Mouse (Mus musculus) testis, adult 2 months (tissue): ENCODE data around the gene Zfp804a. TPM values are rescaled to one million over a fixed set of nuclear protein-coding genes. Genes with fewer than 3 reads are reported as not detected.

Source experiments
- H3K27ac ChIP-seq: fragments of 200-500 bp; 2 replicates; pipeline ENCODE4 v1.5.1; 2012; ENCODE audit warnings: low read depth, low read length; ENCODE audit not compliant: control insufficient read depth, insufficient read depth
- H3K27me3 ChIP-seq: fragments of 200-500 bp; 2 replicates; pipeline ENCODE4 v1.6.1; 2012; ENCODE audit warnings: mild to moderate bottlenecking, low read length, moderate library complexity; ENCODE audit not compliant: control insufficient read depth, insufficient read depth
- H3K36me3 ChIP-seq: fragments of 200-500 bp; 2 replicates; pipeline ENCODE4 v1.6.1; 2012; ENCODE audit warnings: mild to moderate bottlenecking, low read length; ENCODE audit not compliant: control insufficient read depth, insufficient read depth
- H3K4me1 ChIP-seq: fragments of 200-500 bp; 2 replicates; pipeline ENCODE4 v1.6.1; 2012; ENCODE audit warnings: low read length; ENCODE audit not compliant: control insufficient read depth, insufficient read depth
- H3K4me3 ChIP-seq: fragments of 200-500 bp; 2 replicates; pipeline ENCODE4 v1.5.1; 2012; ENCODE audit warnings: low read depth, mild to moderate bottlenecking, low read length, moderate library complexity, mixed read lengths; ENCODE audit not compliant: control insufficient read depth
- CTCF ChIP-seq: fragments of 200-500 bp; IDR thresholded peaks from 2 replicates; pipeline ENCODE4 v1.5.1; 2012; ENCODE audit warnings: low read depth, mild to moderate bottlenecking, inconsistent platforms, low read length, moderate library complexity; ENCODE audit not compliant: control insufficient read depth, insufficient read depth, insufficient replicate concordance
- POLR2A ChIP-seq: fragments of 200-500 bp; IDR thresholded peaks from 2 replicates; pipeline ENCODE4 v1.6.1; 2012; ENCODE audit warnings: low read depth, mild to moderate bottlenecking, inconsistent platforms, low read length, moderate library complexity; ENCODE audit not compliant: control insufficient read depth
- polyA plus RNA-seq: library from polyadenylated mRNA; depleted of rRNA; stranded (reverse); fragments of >200 nt; gene quantifications from 2 replicates; pipeline ENCODE4 v1.2.3, GENCODE M21; 2012

Zfp804a gene
- polyA plus RNA-seq, 1 experiment: not detected

DNA sequence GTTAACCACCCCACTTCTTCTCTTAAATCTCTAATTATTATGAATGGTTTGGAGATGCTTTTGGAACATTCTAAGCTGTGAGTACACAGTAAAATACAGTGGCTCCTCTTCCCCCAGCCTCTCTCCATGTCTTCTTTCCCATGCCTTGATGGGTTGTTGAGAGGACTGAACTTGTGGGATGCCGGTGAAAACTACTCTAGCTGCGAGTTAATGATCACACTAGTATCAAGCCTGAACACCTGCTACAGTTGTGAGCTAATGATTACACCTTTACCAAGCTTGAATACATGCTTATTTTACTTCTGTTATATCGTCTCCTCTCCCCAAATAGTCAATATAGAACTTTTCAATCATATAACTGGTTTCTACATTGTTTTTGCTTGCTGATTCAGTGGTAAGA lies 23.9 kb downstream of the Zfp804a start:
- no peak overlapping the region for H3K27ac ChIP-seq
- no peaks in the 10 kb centered on the region for H3K27me3 ChIP-seq
- TF ChIP-seq POLR2A: no peak
- TF ChIP-seq CTCF: no peak
- H3K4me1 ChIP-seq: no peaks in the 10 kb centered on the region
- no peak overlapping the region for H3K4me3 ChIP-seq
- no peaks in the 10 kb centered on the region for H3K36me3 ChIP-seq

DNA sequence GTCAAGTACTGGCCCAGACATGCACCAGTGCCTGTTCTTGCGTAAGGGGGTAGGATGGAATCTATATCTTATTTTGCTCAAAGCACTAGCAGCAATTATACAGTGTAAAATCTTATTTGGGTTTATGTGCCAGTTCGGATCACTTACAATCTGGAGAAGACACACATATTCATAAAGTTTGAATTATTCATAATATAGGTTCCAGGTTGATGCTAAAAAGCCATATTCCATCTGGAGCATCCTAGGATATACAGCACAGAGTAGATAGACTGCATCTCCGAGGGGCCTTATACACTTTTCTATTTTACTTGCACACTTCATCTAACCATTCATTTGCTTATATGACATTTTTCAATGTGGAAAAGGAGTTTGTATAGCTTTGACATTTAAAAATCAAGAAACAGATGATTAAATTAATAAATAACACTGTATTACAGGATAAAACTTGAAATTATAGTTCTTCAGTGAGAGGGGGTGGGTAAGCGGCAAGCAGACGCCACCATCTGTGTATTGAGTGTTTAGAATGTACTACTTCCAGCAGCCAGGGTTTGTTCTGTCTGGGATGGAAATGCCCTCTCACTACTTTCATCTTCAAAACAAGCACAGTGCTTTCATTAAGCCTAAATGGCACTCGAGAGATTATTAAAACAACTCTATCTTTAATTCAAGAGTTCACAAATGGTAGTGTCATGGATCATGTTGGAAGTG lies 25.4 kb downstream of the Zfp804a start:
- no peaks in the 10 kb centered on the region for H3K27me3 ChIP-seq
- H3K4me1 ChIP-seq: no peaks in the 10 kb centered on the region
- no peak overlapping the region for H3K4me3 ChIP-seq
- no peaks in the 10 kb centered on the region for H3K36me3 ChIP-seq
- TF ChIP-seq CTCF (no peak), POLR2A (no peak)
- H3K27ac ChIP-seq: no peak overlapping the region

DNA sequence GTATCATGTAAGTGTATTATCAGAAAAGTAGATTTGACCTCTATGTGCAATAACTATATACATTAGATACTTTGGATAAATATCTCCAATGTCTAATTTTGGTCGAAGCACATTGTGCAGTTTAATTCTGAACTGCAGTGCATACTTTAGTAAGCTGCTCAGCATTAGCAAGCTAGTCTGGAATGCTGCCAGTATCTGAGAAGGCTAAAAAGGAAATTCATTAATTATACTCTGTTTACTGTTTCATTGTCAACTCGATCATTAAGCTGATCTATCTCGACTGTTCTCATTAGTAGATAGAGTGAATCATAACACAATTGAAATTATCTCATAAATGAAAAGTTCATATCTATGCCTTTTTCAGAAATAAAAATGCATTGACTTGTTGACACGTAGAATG lies 27.7 kb downstream of the Zfp804a start:
- Histone ChIP-seq H3K27ac (no peak overlapping the region), H3K27me3 (no peaks in the 10 kb centered on the region), H3K4me1 (no peaks in the 10 kb centered on the region), H3K4me3 (no peak overlapping the region), H3K36me3 (no peaks in the 10 kb centered on the region)
- TF ChIP-seq CTCF (no peak), POLR2A (no peak)

DNA sequence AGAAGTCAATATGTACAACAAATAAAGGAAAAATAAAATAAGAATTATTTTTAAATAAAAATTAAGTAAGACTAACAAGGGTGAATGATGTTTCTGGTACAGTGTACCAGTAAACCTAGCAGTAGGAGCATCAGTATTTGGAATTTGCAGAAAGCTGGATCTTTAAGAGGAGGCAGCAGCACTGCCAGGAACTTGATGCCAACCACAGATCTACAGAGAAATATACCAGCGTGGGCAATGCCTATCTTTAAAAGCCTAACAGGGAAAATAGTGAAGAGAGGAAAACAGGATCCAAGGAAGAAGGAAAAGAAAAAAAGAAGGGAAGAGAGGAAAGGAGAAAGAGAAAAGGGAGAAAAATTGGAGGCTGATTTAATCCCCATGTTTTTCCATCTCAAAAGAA lies 60.1 kb downstream of the Zfp804a start:
- Histone ChIP-seq H3K36me3 (no peaks in the 10 kb centered on the region), H3K27me3 (no peaks in the 10 kb centered on the region), H3K27ac (no peak overlapping the region), H3K4me3 (no peak overlapping the region), H3K4me1 (no peaks in the 10 kb centered on the region)
- TF ChIP-seq POLR2A (no peak), CTCF (no peak)

DNA sequence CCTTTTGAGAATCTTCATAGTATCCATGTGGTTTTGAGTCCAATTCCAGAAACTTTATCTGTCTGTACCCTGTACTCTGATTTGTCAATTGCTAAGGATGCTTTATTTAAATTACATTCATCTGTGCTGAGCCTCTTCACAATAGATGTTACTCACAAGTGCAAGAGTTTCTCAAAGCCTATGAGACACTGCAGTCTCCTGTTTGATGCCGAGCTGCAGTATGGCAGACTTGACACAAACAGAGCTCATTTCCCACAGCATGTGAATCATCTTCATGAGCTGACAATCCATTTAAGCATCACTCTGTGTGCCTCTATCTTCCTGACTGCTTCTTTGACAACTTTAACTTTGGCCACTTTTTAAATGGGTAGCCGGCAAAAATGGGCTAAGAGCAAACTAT lies 60.6 kb downstream of the Zfp804a start:
- Histone ChIP-seq H3K36me3 (no peaks in the 10 kb centered on the region), H3K27me3 (no peaks in the 10 kb centered on the region), H3K4me3 (no peak overlapping the region), H3K27ac (no peak overlapping the region), H3K4me1 (no peaks in the 10 kb centered on the region)
- TF ChIP-seq POLR2A (no peak), CTCF (no peak)

DNA sequence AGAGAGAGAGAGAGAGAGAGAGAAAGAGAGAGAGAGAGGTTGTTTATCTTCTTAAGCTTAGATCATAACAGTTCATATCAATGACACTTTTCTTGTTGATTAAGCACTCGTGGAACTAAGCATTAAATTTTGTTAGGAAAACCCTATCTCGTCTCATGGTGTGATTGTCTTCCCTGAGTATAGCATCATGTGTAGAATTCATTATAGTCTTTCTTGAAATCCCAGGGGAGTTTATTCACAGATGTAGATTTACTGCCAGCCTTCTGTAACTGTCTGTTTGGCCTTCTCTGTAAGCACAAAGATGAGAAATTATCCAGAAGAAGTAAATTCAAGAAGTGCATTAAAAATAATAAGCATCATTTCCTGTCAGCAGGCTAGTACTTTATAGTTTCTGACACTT lies 66.6 kb downstream of the Zfp804a start:
- H3K27me3 ChIP-seq: no peaks in the 10 kb centered on the region
- no peaks in the 10 kb centered on the region for H3K4me1 ChIP-seq
- H3K27ac ChIP-seq: no peak overlapping the region
- H3K4me3 ChIP-seq: no peak overlapping the region
- TF ChIP-seq CTCF (no peak), POLR2A (no peak)
- no peaks in the 10 kb centered on the region for H3K36me3 ChIP-seq

DNA sequence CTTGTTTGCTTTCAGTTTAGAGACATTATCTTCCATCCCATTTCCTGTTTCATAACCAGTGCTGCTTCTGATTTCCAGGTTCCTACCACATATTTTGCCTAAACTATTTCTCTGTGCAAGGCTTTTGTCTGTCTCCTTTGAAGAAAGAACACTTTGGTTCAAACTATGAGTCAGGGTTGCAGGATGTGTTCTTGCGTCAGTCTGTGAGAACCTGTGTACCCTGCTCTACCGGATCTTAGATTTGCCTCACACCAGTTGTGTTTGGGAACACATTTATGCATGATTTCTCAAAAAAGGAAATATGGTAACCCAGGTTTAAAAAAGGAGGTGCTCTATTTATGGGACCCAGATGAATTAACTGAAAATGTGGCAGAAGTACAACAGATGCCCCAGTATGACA lies 125.7 kb downstream of the Zfp804a start:
- no peak overlapping the region for H3K4me3 ChIP-seq
- no peak overlapping the region for H3K27ac ChIP-seq
- TF ChIP-seq POLR2A: no peak
- no peak for TF ChIP-seq CTCF
- no peaks in the 10 kb centered on the region for H3K36me3 ChIP-seq
- H3K27me3 ChIP-seq: no peaks in the 10 kb centered on the region
- H3K4me1 ChIP-seq: no peaks in the 10 kb centered on the region

DNA sequence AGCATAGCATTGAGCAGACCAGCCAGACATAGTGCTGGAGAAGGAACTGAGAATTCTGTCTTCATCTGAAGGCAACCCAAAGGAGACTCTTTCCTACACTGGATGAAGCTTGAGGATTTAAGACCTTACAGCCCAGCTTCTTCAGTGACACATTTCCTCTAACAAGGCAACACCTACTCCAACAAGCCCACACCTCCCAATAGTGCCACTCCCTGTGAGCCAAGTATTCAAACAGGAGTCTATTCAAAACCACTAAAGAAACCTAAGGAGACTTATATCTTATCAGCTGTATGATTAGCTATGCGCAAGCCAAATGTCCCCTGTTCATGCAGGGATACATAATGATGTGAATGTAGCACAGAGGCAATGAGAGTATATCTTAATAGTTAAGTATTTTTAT lies 128.0 kb downstream of the Zfp804a start:
- no peaks in the 10 kb centered on the region for H3K36me3 ChIP-seq
- H3K4me1 ChIP-seq: no peaks in the 10 kb centered on the region
- TF ChIP-seq CTCF (no peak), POLR2A (no peak)
- no peaks in the 10 kb centered on the region for H3K27me3 ChIP-seq
- no peak overlapping the region for H3K27ac ChIP-seq
- no peak overlapping the region for H3K4me3 ChIP-seq
